Mouse (Mus musculus) midbrain, embryonic 13.5 days (tissue): ENCODE measurements at regions not wholly inside any gene's neighbourhood (a gene's known extent, or its start where the extent isn't known, plus 50 kb on each side); places are given as distances from the start of the nearest gene placed in this dataset.

Experiments
- ATAC-seq: fragments of 200-750 bp; cut with Nextera tagmentation; 2 replicates; pipeline ENCODE4 v1.8.0; 2017; ENCODE audit warnings: mild to moderate bottlenecking, moderate TSS enrichment, moderate library complexity
- H3K27ac ChIP-seq: fragments of 300-500 bp; sonication (generic); 2 replicates; pipeline ENCODE4 v1.5.1; 2015; ENCODE audit warnings: inconsistent platforms, mild to moderate bottlenecking, moderate library complexity
- H3K27me3 ChIP-seq: fragments of 300-500 bp; sonication (generic); 2 replicates; pipeline ENCODE4 v1.6.1; 2015; ENCODE audit warnings: mild to moderate bottlenecking, inconsistent platforms
- H3K36me3 ChIP-seq: fragments of 300-500 bp; sonication (generic); 2 replicates; pipeline ENCODE4 v1.6.1; 2015; ENCODE audit warnings: mild to moderate bottlenecking, inconsistent platforms
- H3K4me1 ChIP-seq: fragments of 300-500 bp; sonication (generic); replicated peaks from 2 replicates; pipeline ENCODE4 v1.6.1; 2015; ENCODE audit warnings: inconsistent platforms
- H3K4me2 ChIP-seq: fragments of 300-500 bp; sonication (generic); replicated peaks from 2 replicates; pipeline ENCODE4 v1.6.1; 2015; ENCODE audit warnings: moderate library complexity, mild to moderate bottlenecking, inconsistent platforms
- H3K4me3 ChIP-seq: fragments of 300-500 bp; sonication (generic); replicated peaks from 2 replicates; pipeline ENCODE4 v1.5.1; 2015; ENCODE audit warnings: mild to moderate bottlenecking, inconsistent platforms
- H3K9ac ChIP-seq: fragments of 300-500 bp; sonication (generic); replicated peaks from 2 replicates; pipeline ENCODE4 v1.6.1; 2015; ENCODE audit warnings: mild to moderate bottlenecking, inconsistent platforms
- H3K9me3 ChIP-seq: fragments of 300-500 bp; sonication (generic); 2 replicates; pipeline ENCODE4 v1.6.1; 2016; ENCODE audit warnings: mild to moderate bottlenecking, inconsistent platforms
- WGBS: fragments of 180-500 bp; shearing (Covaris S2); methylation state at CpG from one replicate; pipeline ENCODE4 v1.1.7; 2015; 5-methylcytosine and 5-hydroxymethylcytosine counted together

DNA sequence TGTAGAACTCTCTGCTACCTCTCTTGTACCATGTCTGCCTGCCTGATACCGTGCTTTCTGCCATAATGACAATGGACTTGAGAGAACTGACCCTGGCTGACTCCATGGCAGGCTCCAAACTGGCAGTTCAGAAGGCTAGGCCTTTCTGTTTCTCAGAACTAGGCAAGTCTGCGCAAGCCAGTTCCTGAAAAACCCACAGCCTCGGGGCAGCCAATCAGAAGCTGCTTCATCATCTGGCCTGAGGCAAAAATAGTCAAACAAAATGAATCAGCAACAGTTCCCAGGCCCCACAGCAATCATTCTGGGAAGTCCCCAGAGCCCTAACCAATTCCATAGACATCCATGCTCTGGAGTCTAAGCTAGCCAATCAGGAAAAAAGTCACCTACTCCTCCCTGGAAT lies 284.5 kb downstream of the Olfr1505 start:
- Histone ChIP-seq H3K27ac (no peak overlapping the region), H3K36me3 (no peaks in the 10 kb centered on the region), H3K4me2 (no peak overlapping the region), H3K9ac (no peak overlapping the region), H3K4me1 (no peaks in the 10 kb centered on the region), H3K4me3 (no peak overlapping the region), H3K27me3 (peaks cover 3% of the 10 kb centered on the region; the same call in 1 of the 2 replicates), H3K9me3 (no peaks in the 10 kb centered on the region)
- ATAC-seq = no peak
- WGBS = 92% methylated on average over 3 of the region's 3 CpGs

DNA sequence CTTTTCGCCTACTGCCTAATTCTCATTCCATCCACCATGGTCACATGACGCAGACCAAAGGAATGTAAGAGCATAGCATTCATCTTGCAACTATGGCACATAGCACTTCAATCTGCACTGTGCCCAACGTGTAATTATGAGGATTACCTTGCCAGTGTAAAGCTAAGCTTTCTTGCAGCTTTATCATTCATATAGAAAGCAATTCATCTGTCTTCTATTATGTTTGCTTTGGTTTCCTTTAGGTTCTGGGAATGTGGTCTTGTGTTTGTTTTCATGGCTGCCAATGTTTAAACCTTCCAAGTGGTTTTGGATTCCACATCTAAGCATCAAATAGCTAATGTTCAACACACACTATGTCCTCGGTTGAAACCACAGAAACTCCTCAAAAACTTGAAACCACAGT lies 307.2 kb downstream of the Olfr1505 start:
- Histone ChIP-seq H3K9me3 (no peaks in the 10 kb centered on the region), H3K27me3 (no peaks in the 10 kb centered on the region; the same call in 1 of the 2 replicates), H3K36me3 (no peaks in the 10 kb centered on the region), H3K27ac (no peak overlapping the region), H3K4me2 (no peak overlapping the region), H3K4me3 (no peak overlapping the region), H3K4me1 (no peaks in the 10 kb centered on the region), H3K9ac (no peak overlapping the region)
- 81% methylated on average over 4 of the region's 4 CpGs for WGBS
- ATAC-seq = no peak

DNA sequence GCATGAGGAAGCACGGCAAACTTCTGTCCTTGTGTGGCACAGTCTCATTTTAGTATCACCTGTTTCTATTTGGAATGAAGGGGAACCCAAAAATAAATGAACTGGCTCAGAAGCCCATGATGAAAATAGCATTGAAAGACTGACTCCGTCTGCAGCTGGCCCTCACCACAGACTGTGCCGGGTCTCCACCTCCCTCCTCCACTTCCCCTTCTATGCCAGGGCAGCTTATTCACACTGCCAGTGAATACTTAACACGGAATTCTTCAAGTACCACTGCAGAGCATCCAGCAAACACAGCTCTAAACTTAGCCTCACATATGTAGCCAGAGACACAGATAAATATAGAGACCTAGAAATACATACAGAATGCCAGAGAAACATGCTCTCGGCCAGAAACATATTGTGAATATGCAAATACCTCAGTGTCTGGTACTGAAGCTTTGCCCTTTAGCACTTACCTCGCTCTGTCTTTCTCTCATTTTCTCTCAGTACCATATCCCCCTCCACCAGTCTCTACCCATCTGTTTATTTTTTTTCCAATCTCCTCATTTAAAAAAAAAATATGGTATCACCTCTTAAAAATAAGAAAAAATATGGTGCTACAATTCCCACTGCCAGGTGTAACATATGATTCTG lies 311.8 kb downstream of the Olfr1505 start:
- 0 out of 2 replicates have a peak, but pooled peaks cover 3% of the 10 kb centered on the region for H3K4me1 ChIP-seq
- no peaks in the 10 kb centered on the region for H3K9me3 ChIP-seq
- H3K36me3 ChIP-seq = no peaks in the 10 kb centered on the region
- no peak overlapping the region for H3K27ac ChIP-seq
- no peak overlapping the region for H3K9ac ChIP-seq
- H3K4me3 ChIP-seq = no peak overlapping the region
- 58% methylated on average over 6 of the region's 6 CpGs for WGBS
- no peaks in the 10 kb centered on the region; the same call in 1 of the 2 replicates for H3K27me3 ChIP-seq
- no peak for ATAC-seq
- H3K4me2 ChIP-seq = no peak overlapping the region

DNA sequence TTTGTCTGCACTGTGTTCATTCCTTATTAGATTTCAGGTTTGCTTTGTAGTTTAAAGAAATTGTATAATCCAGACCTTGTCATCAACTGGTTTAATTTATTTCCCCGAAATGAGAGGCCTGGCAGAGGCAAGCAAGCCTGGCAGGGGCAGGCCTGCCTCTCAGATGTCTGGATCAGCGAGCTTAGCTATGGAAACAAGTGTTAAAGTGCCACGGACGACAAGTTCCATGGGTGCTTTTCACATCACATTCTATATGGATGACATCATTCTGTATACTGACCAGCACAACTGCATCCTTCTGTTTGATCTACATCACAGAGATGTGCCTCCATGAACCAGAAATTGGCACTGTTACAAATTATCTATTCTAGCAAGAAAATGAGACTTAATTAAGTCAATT lies 312.5 kb downstream of the Olfr1505 start:
- no peak overlapping the region for H3K4me3 ChIP-seq
- H3K4me2 ChIP-seq = no peak overlapping the region
- H3K27ac ChIP-seq = no peak overlapping the region
- no peaks in the 10 kb centered on the region for H3K9me3 ChIP-seq
- 0 out of 2 replicates have a peak, but pooled peaks cover 3% of the 10 kb centered on the region for H3K4me1 ChIP-seq
- no peak overlapping the region for H3K9ac ChIP-seq
- no peaks in the 10 kb centered on the region for H3K36me3 ChIP-seq
- no peaks in the 10 kb centered on the region; the same call in 1 of the 2 replicates for H3K27me3 ChIP-seq
- ATAC-seq = no peak
- WGBS = 27% methylated on average over 4 of the region's 4 CpGs

DNA sequence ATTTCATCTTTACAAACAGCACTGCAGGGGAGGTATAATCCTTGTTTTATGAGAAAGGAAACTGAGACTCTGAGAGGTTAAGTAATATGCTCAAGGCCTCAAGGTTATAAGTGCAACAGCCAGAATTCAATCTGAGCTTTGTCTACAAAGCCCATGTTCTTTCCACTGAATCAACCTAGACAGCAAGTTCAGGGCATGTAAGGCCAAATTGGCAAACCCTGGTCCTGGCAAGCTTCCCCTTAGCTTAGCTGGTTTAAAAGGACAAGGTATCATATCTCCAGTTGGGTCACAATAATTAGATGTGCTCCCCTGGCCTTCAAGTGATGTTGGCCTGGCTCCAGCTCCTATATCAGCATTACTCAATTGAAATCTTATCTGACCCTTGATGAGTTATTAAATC lies 313.2 kb downstream of the Olfr1505 start:
- Histone ChIP-seq H3K4me3 (no peak overlapping the region), H3K4me1 (0 out of 2 replicates have a peak, but pooled peaks cover 3% of the 10 kb centered on the region), H3K36me3 (no peaks in the 10 kb centered on the region), H3K9ac (no peak overlapping the region), H3K9me3 (no peaks in the 10 kb centered on the region), H3K4me2 (no peak overlapping the region), H3K27me3 (no peaks in the 10 kb centered on the region; the same call in 1 of the 2 replicates), H3K27ac (no peak overlapping the region)
- ATAC-seq = no peak

DNA sequence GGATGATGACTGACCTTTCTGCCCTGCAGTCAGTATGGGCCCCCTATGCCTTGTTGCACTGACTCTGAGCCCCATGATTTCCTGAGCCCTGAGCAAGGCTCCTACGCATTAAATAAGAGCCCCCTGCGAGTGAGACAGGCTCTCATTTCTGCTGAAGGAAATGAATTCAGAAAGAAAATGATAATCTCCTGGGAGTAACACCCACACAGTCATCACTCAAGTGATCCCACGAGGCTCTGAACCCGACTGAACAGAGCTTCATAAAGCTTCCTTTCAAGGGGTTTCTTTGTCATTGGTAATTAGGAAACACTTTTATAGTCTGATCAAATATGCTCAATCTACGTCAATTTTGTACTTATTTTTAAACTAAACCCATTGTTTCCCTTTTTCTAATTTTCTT lies 330.2 kb downstream of the Olfr1505 start:
- ATAC-seq = no peak
- H3K4me3 ChIP-seq = no peak overlapping the region
- H3K4me2 ChIP-seq = no peak overlapping the region
- H3K27me3 ChIP-seq = peaks cover 33% of the 10 kb centered on the region
- H3K9ac ChIP-seq = no peak overlapping the region
- WGBS = 27% methylated on average over 5 of the region's 5 CpGs
- no peaks in the 10 kb centered on the region for H3K36me3 ChIP-seq
- H3K27ac ChIP-seq = no peak overlapping the region
- no peaks in the 10 kb centered on the region for H3K9me3 ChIP-seq
- H3K4me1 ChIP-seq = peaks cover 48% of the 10 kb centered on the region

DNA sequence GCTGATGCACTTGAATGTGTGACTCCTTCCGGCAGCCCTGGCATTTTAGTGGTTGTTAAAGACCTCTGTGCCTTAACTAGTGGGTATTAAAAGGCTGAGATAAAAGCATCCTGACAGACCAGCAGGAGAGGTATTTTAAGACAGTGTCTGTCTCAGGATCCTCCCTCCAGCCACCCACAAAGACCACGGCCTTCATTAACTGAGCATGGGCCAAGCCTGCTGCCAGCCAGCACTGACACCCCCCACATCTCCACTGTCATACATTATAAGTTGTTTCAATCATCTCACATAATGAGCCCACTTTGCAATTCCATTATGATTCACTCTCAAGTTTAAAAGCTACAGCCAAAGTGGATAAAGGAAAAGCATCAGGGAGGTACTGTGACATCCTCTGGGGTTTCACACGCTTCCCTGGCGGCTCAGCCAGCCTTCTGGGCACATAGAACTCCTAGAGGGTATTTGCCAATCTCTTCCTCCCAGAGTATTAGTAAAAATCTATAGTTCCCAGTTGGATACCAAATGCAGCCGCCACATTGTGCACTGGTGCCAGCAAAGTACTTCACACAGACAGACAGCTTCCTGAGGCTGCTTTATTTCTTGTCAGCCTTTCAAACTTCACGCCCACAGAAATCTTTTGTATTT lies 333.8 kb downstream of the Olfr1505 start:
- Histone ChIP-seq H3K9me3 (no peaks in the 10 kb centered on the region), H3K4me1 (peaks cover 26% of the 10 kb centered on the region), H3K4me2 (no peak overlapping the region), H3K36me3 (no peaks in the 10 kb centered on the region), H3K4me3 (no peak overlapping the region), H3K9ac (no peak overlapping the region), H3K27me3 (peaks cover 24% of the 10 kb centered on the region), H3K27ac (peak overlapping the region; percentile 60; the same call in 1 of the 2 replicates)
- 23% methylated on average over 6 of the region's 6 CpGs for WGBS
- peak; percentile 69; the same call in 1 of the 2 replicates for ATAC-seq

DNA sequence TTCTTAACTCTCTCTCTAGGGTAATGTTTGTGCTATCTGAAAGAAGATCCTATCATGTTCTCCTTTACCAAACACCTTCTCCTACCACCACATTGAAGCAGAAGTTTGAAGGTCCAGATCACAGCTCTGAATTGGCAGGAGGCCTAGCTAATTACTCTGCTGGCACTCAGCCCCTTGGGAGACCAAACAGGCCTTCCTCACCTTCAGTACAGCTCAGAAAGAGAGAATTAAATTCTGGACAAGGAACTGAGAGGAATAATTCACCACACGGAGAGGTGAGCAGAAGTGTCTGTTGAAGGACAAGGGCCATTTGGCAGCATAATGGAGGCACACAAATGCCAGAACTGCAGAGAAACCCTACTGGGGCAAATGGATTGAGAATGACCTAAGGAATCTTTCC lies 334.6 kb downstream of the Olfr1505 start:
- Histone ChIP-seq H3K4me2 (no peak overlapping the region), H3K27me3 (peaks cover 21% of the 10 kb centered on the region), H3K9me3 (no peaks in the 10 kb centered on the region), H3K4me1 (peaks cover 22% of the 10 kb centered on the region), H3K9ac (no peak overlapping the region), H3K36me3 (no peaks in the 10 kb centered on the region), H3K27ac (no peak overlapping the region), H3K4me3 (no peak overlapping the region)
- WGBS = 41% methylated on average over 1 of the region's 1 CpGs
- no peak for ATAC-seq

DNA sequence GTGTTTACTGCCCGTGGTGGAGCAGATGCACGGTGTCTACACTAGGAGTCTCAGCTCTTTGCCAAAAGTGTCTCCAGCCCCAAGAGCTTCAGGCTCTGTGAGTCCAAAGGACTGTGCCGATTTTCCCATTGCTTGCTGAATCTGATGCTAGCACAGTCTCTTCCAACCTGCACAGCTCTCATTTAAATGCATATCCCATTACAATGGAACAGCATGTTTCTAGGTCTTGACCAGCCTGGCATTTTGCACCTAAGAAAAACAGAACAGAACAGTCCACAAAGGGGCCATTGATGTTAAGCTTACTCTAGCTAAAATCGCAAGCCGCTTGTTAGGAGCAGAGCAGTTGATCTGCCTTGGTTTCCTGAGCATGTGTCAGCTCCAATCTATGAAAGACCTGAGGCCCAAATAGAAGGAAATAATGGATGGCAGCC lies 339.2 kb downstream of the Tle4 start:
- peak overlapping the region; percentile 11 for H3K4me2 ChIP-seq
- peak; percentile 92 for ATAC-seq

DNA sequence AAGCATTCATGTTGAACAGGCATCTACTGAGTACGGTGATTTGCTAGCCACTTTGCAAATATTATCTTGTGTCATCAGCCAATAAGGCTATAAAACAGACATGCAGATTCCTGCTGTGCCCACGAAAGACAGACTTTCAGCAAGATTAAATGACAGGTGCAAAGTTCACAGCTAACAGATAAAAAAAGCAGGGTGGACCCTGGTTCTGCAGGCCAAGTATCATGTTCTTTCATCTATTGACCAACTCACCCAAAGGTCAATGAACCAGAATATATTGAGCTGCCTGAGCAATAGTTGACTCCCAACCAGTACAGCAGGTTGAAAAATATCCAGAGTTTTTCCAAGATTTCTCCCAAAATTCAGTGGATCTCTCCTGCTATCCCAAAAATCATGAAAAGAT lies 338.6 kb downstream of the Tle4 start:
- ATAC-seq = no peak
- Histone ChIP-seq H3K36me3 (no peaks in the 10 kb centered on the region), H3K9me3 (no peaks in the 10 kb centered on the region), H3K9ac (no peak overlapping the region), H3K4me3 (no peak overlapping the region), H3K27me3 (peaks cover 34% of the 10 kb centered on the region), H3K27ac (no peak overlapping the region), H3K4me2 (no peak overlapping the region; the same call in 1 of the 2 replicates), H3K4me1 (peaks cover 14% of the 10 kb centered on the region)
- 6% methylated on average over 2 of the region's 2 CpGs for WGBS

More for the DNA sequence above, 339.2 kb downstream of the Tle4 start:
- Histone ChIP-seq H3K36me3 (no peaks in the 10 kb centered on the region), H3K27ac (peak overlapping the region; percentile 22; the same call in 1 of the 2 replicates), H3K4me1 (peaks cover 14% of the 10 kb centered on the region), H3K9me3 (no peaks in the 10 kb centered on the region), H3K27me3 (peaks cover 34% of the 10 kb centered on the region), H3K9ac (no peak overlapping the region), H3K4me3 (no peak overlapping the region)
- WGBS = 4% methylated on average over 5 of the region's 5 CpGs

DNA sequence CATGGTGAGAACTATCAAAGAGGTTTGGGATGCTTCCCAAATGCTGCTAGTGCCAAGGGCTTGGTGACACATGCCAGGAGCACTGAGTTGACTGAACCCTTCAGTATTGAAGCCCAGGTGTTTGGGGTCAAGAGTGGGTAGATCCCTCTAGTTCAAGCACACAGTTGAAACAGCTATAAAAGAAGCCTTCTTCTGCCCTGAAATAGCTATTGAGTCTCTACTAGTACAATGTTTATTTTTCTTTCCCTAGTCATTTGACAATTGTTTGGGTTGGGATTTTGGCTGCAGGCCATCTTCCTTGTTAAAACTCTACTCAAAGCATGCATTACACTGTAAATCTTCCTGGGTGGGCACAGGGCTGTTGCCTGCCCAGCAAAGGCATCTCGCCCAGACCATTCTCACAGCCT lies 308.5 kb downstream of the Tle4 start:
- no peaks in the 10 kb centered on the region for H3K27me3 ChIP-seq
- no peak for ATAC-seq
- whole genome bisulfite sequencing = 88% methylated on average over 1 of the region's 1 CpGs
- no peak overlapping the region for H3K9ac ChIP-seq
- H3K4me3 ChIP-seq = no peak overlapping the region
- no peak overlapping the region for H3K27ac ChIP-seq
- no peaks in the 10 kb centered on the region for H3K4me1 ChIP-seq
- no peaks in the 10 kb centered on the region for H3K9me3 ChIP-seq
- H3K4me2 ChIP-seq = no peak overlapping the region
- no peaks in the 10 kb centered on the region for H3K36me3 ChIP-seq

DNA sequence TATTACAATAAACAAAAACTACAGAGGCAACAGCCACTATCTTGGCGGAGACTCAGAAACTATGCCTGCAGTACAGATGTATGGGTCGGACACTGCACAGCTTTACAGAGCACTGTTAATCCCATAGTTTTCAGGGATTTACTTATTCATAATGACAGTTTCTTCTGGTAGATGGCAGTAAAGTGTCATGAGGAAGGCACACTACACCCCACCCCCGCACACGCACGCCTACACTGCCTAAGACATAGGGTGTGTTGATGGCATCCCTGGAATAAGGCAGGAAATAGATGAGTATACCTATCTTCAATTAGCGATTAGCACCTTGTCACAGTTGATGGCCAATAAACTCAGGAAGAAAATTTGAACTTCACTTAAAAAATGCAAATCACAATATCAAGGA lies 306.9 kb downstream of the Tle4 start:
- Histone ChIP-seq H3K4me1 (no peaks in the 10 kb centered on the region), H3K27ac (no peak overlapping the region), H3K9me3 (no peaks in the 10 kb centered on the region), H3K27me3 (no peaks in the 10 kb centered on the region), H3K4me3 (no peak overlapping the region), H3K4me2 (no peak overlapping the region), H3K36me3 (no peaks in the 10 kb centered on the region), H3K9ac (no peak overlapping the region)
- WGBS = 80% methylated on average over 6 of the region's 6 CpGs
- peak; percentile 53 for ATAC-seq
